Mouse (Mus musculus) lung, embryonic 16.5 days (tissue): ENCODE measurements around the gene Cdk13. TPM values are rescaled to one million over a fixed set of nuclear protein-coding genes. Genes with fewer than 3 reads are reported as not detected.
A peak's percentile ranks its signal among the peaks of the same experiment; 100 is the strongest.

Experiments used
- ATAC-seq: fragments of 200-750 bp; cut with Nextera tagmentation; 2 replicates; pipeline ENCODE4 v1.8.0; 2017; ENCODE audit warnings: low read depth, mild to moderate bottlenecking, moderate library complexity
- H3K27ac ChIP-seq: fragments of 300-500 bp; sonication (generic); 2 replicates; pipeline ENCODE4 v1.5.1; 2014; ENCODE audit warnings: mild to moderate bottlenecking, control low read depth, low read length
- H3K27me3 ChIP-seq: fragments of 300-500 bp; sonication (generic); 2 replicates; pipeline ENCODE4 v1.6.1; 2014; ENCODE audit warnings: low read depth, low read length, mixed read lengths; ENCODE audit not compliant: control insufficient read depth, insufficient read depth
- H3K36me3 ChIP-seq: fragments of 300-500 bp; sonication (generic); 2 replicates; pipeline ENCODE4 v1.6.1; 2014; ENCODE audit warnings: low read length; ENCODE audit not compliant: control insufficient read depth, insufficient read depth
- H3K4me1 ChIP-seq: fragments of 300-500 bp; sonication (generic); replicated peaks from 2 replicates; pipeline ENCODE4 v1.6.1; 2014; ENCODE audit warnings: low read length, mixed read lengths; ENCODE audit not compliant: control insufficient read depth, insufficient read depth
- H3K4me2 ChIP-seq: fragments of 300-500 bp; sonication (generic); 2 replicates; pipeline ENCODE4 v1.6.1; 2014; ENCODE audit warnings: low read depth, low read length, control low read depth
- H3K4me3 ChIP-seq: fragments of 300-500 bp; sonication (generic); 2 replicates; pipeline ENCODE4 v1.5.1; 2014; ENCODE audit warnings: mild to moderate bottlenecking, low read length, control low read depth
- H3K9ac ChIP-seq: fragments of 300-500 bp; sonication (generic); 2 replicates; pipeline ENCODE4 v1.6.1; 2014; ENCODE audit warnings: low read length, control low read depth
- H3K9me3 ChIP-seq: fragments of 300-500 bp; sonication (generic); 2 replicates; pipeline ENCODE4 v1.6.1; 2016; ENCODE audit warnings: low read length; ENCODE audit not compliant: control insufficient read depth
- WGBS: fragments of 180-500 bp; shearing (Covaris S2); extraction: QIAGEN DNeasy Blood & Tissue Kit; methylation state at CpG from one replicate; pipeline ENCODE4 v1.1.7; 2014; 5-methylcytosine and 5-hydroxymethylcytosine counted together
- polyA plus RNA-seq: library from polyadenylated mRNA; unstranded; fragments of >200 nt; fragmentation: Nextera tagmentation; extraction: Ambion mirVana; gene quantifications from 2 replicates; pipeline ENCODE4 v1.2.1, GENCODE M21; 2015

The Cdk13 gene
- polyA plus RNA-seq, 1 experiment from 2014 or later: 12.4 TPM

DNA sequence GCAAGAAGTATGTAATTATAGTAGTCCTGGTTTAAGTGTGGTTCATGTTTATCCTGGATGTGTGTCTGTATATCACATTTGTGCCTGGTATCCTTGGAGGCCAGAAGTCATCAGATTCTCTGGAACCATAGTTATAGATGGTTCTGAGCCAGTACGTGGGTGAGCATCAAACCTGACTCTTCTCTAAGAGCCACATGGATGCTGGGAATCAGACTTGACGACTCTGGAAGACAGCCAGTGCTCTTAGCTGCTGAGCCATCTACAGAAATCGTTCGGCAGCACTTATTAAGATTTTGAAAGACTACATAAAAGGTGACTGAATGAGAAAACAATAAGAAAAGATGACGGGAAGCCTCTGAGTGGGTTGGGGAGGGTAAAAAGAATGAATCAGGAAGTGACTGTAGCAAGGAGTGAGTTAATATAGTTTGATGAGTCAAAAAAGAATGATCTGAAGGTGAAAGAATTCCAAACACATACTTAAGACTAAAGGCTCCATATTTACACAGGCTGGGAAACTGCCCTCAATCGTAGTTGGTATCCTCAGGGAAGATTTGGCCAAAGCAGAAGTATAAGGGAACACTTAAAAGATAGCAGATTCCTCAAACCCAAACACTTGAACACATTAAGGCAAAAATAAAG lies 99.6 kb downstream of the Cdk13 start:
- Histone ChIP-seq H3K36me3 (no peaks in the 10 kb centered on the region), H3K27ac (no peak overlapping the region), H3K4me3 (no peak overlapping the region), H3K9ac (no peak overlapping the region), H3K27me3 (no peaks in the 10 kb centered on the region), H3K4me1 (peaks cover 5% of the 10 kb centered on the region), H3K4me2 (no peak overlapping the region), H3K9me3 (no peaks in the 10 kb centered on the region)
- ATAC-seq: no peak
- 46% methylated on average over 6 of the region's 6 CpGs for WGBS

DNA sequence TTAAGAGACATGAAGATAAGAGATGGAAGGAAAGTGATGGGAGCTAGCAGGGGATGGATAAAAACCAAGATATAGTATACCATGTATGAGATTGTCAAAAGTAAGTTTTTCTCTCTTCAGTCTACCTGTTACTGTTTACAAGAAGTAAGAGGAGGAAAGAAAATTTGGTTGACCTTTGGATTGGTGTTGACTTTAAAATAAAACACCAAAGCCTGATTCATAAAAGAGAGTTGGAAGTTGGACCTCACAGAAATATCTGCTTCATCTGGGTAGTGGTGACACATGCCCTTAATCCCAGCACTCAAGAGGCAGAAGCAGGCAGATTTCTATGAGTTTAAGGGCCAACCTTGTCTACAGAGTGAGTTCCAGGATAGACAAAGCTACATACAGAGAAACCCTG lies 102.6 kb downstream of the Cdk13 start:
- Histone ChIP-seq H3K9ac (no peak overlapping the region), H3K4me2 (no peak overlapping the region), H3K27me3 (no peaks in the 10 kb centered on the region), H3K27ac (no peak overlapping the region), H3K9me3 (no peaks in the 10 kb centered on the region), H3K4me1 (peaks cover 8% of the 10 kb centered on the region), H3K4me3 (no peak overlapping the region), H3K36me3 (no peaks in the 10 kb centered on the region)
- no peak for ATAC-seq

DNA sequence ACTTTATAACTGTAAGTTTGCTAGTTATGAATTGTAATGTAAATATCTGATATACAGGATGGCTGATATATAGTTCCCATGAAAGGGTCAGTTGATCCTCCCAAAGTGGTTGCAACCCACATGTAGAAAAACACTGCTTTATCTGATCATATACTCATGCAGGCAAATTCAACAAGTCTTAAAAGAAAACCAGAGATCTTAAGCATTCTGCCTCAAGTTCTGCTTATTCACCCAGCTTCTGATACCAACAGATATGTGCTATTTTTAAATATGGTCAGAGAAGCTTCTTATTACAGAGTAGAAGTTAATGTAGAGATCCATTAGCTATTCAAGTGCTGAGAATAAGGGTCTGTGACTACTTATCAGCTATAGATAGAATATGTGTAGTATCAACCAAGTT lies 103.6 kb downstream of the Cdk13 start:
- Histone ChIP-seq H3K4me1 (peaks cover 10% of the 10 kb centered on the region), H3K27me3 (no peaks in the 10 kb centered on the region), H3K9me3 (no peaks in the 10 kb centered on the region), H3K4me2 (no peak overlapping the region), H3K4me3 (no peak overlapping the region), H3K36me3 (no peaks in the 10 kb centered on the region), H3K9ac (no peak overlapping the region), H3K27ac (no peak overlapping the region)
- no peak for ATAC-seq

- Histone ChIP-seq H3K9me3 (no peaks in the 10 kb centered on the region), H3K4me1 (peaks cover 9% of the 10 kb centered on the region), H3K36me3 (no peaks in the 10 kb centered on the region), H3K27ac (no peak overlapping the region), H3K9ac (no peak overlapping the region), H3K27me3 (no peaks in the 10 kb centered on the region), H3K4me2 (no peak overlapping the region), H3K4me3 (no peak overlapping the region)
- ATAC-seq: no peak
- WGBS: 87% methylated on average over 3 of the region's 3 CpGs
These were observed 104.7 kb downstream of the Cdk13 start for GRCm38 (mm10) chr13:17700090-17700715.

DNA sequence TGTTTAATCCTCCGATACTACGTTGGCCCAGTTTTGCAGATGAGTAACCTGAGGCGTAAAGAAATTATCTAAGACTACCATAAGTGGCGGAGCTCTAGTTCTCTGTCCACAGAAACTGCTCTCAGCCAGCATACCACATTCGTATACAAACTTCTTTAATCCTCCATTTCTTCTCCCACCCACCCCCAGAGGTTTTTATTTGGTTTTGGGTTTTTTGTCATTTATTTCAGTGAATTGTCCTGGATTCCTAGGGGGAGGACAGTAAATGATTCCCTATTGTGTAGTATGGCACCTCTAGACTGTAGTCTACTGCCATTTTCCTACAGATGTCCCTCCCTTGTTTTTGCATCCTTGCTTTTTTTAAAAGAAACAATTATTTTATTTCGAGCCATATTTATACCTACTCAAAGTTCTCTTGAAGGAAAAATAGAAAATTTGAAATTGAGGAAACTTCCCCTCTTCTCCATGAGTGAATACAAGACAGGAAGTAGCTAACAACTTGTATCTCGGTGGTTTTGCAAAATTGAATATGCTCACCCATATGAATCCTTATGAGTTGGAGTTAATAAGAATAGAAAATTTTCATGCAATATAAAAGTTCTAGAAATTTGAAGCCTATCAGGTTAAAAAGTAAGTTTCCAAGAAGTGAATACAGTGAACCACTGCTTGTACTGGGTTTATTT lies 108.9 kb downstream of the Cdk13 start:
- peak overlapping the region; percentile 80 for H3K4me3 ChIP-seq
- peak overlapping the region; percentile 93 for H3K9ac ChIP-seq
- peaks cover 10% of the 10 kb centered on the region; the same call in 1 of the 2 replicates for H3K4me1 ChIP-seq
- no peaks in the 10 kb centered on the region for H3K36me3 ChIP-seq
- H3K27me3 ChIP-seq: no peaks in the 10 kb centered on the region
- H3K9me3 ChIP-seq: no peaks in the 10 kb centered on the region
- peak overlapping the region; percentile 81 for H3K4me2 ChIP-seq
- 5% methylated on average over 7 of the region's 7 CpGs for WGBS
- H3K27ac ChIP-seq: peak overlapping the region; percentile 89
- no peak for ATAC-seq

DNA sequence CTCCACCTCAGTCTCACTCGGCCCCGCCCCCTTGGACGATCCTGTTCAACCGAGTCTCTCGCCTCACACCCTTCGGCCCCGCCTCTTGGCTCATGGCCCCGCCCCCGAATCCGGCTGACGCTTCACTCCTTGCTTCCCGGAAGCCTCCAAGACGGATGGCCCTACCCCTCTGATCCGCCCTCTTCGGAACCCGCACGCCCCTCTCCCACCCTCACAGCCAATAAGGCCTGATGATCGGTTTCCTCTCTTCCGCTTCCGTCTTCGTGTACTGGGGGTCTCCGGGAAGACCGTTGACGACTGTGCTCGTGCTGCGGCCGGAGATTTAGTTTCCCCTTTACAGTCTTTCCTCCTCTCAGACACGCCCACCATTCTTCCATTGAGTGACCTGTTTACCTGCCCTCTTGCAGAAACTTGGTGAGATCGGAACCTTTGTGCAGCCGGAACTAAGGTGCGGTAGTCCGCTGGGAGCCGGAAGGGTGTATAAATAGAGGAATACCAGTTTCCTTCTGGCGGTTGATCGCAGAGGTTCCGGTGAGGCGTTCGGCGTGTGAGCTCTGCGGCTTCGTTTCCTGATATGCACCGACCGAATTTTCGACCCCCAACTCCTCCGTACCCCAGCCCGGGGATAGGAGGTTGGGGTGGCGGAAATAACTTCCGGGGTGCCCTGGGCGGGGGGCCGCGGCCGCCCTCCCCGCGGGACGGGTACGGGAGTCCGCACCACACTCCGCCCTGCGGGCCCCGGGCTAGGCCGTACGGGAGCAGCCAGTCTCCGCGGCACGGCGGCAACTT lies 109.8 kb downstream of the Cdk13 start, which contains the start of the genes Mplkip and Sugct:
Gene Mplkip, plus strand, starts transcription at position 282 of the 789 bp plus-strand sequence.
Gene Sugct, minus strand, starts transcription at position 643 of the 789 bp plus-strand sequence.
- ATAC-seq: peak; percentile 98
- Histone ChIP-seq H3K4me1 (peaks cover 10% of the 10 kb centered on the region; the same call in 1 of the 2 replicates), H3K9ac (peak within 1 kb of the TSS; percentile 93), H3K27ac (peak within 1 kb of the TSS; percentile 89), H3K27me3 (no peaks in the 10 kb centered on the region), H3K4me3 (peak within 1 kb of the TSS; percentile 80), H3K4me2 (peak within 1 kb of the TSS; percentile 81), H3K36me3 (no peaks in the 10 kb centered on the region), H3K9me3 (no peaks in the 10 kb centered on the region)
- under 1% methylated on average over 65 of the region's 66 CpGs for WGBS

GRCm38 (mm10) chr13:17694414-17694813 lies 110.5 kb downstream of the Cdk13 start:
- under 1% methylated on average over 15 of the region's 25 CpGs for WGBS

DNA sequence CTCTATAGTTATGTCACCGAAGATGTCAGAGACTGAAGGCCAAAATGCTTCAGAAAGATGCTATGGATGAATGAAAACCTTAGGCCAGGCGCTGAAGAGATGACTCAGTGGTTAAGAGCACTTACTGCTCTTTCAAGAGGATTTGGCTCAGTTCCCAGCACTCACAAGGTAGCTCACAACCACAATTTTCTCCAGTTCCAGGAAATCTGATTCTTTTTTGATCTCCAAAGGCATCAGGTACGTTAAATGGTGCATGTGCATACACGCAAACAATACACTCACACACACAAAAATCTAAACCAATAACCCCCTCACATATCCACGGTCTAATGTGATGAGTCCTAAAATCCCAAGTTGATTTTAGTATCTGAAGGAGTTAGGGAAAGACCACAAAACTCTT lies 111.1 kb downstream of the Cdk13 start:
- Histone ChIP-seq H3K9me3 (no peaks in the 10 kb centered on the region), H3K36me3 (no peaks in the 10 kb centered on the region), H3K27ac (peak overlapping the region; percentile 46; the same call in 1 of the 2 replicates), H3K4me2 (peak overlapping the region; percentile 73), H3K4me3 (peak overlapping the region; percentile 72), H3K4me1 (peaks cover 10% of the 10 kb centered on the region; the same call in 1 of the 2 replicates), H3K9ac (no peak overlapping the region), H3K27me3 (no peaks in the 10 kb centered on the region)
- no peak for ATAC-seq
- 50% methylated on average over 5 of the region's 5 CpGs for WGBS

More at GRCm38 (mm10) chr13:17694414-17694813, 110.5 kb downstream of the Cdk13 start:
- Histone ChIP-seq H3K9ac (peak overlapping the region; percentile 77), H3K4me3 (peak overlapping the region; percentile 72), H3K36me3 (no peaks in the 10 kb centered on the region), H3K27ac (peak overlapping the region; percentile 87), H3K9me3 (no peaks in the 10 kb centered on the region), H3K4me1 (peaks cover 10% of the 10 kb centered on the region; the same call in 1 of the 2 replicates), H3K27me3 (no peaks in the 10 kb centered on the region), H3K4me2 (peak overlapping the region; percentile 73)
- ATAC-seq: peak; percentile 72
